9 mouse cellular contexts compared by ENCODE assay signal in genomic region chr11:121740906-121741305, GRCm38 (mm10). TPM values are rescaled to one million over a fixed set of nuclear protein-coding genes. Genes with fewer than 3 reads are reported as not detected.
A peak's percentile ranks its signal among the peaks of the same experiment; 100 is the strongest.
DNase-seq lines count a peak whose midpoint lies in the region; ATAC-seq and TF ChIP-seq lines count a peak whose summit lies in the region.
"Had no signal": no experiment of that assay in that cellular context is flagged by ENCODE, and none has a peak within 500 bp of the region (broad histone marks: within the 10 kb centered on the region; RNA-seq: fewer than 3 reads in every experiment).

No protein-coding gene starts in this region.

- peak; percentile 40 for ATAC-seq in intestine, embryonic 14.5 days (replicated peaks; ENCODE audit: low FRiP score, low TSS enrichment, low read depth)
- no peak for ATAC-seq in hindbrain, embryonic 11.5 days (ENCODE audit: low FRiP score)

- no peaks in the 10 kb centered on the region for H3K36me3 ChIP-seq in intestine, embryonic 14.5 days (ENCODE audit: control insufficient read depth, insufficient read depth, low read length)
- H3K36me3 ChIP-seq in hindbrain, embryonic 11.5 days (ENCODE audit: control insufficient read depth, insufficient read depth, low read length): no peaks in the 10 kb centered on the region

- WGBS in intestine, embryonic 14.5 days: 29% methylated on average over 1 of the region's 1 CpGs
- WGBS in hindbrain, embryonic 11.5 days: 77% methylated on average over 1 of the region's 1 CpGs

- H3K4me1 ChIP-seq in intestine, embryonic 14.5 days (replicated peaks; ENCODE audit: control insufficient read depth, insufficient read depth, low read length): peaks cover 6% of the 10 kb centered on the region; the same call in 1 of the 2 replicates
- H3K4me1 ChIP-seq in hindbrain, embryonic 11.5 days (replicated peaks; ENCODE audit: control insufficient read depth, insufficient read depth, low read length): no peaks in the 10 kb centered on the region

- no peak overlapping the region for H3K4me3 ChIP-seq in gastrocnemius, adult 2 months
- H3K4me3 ChIP-seq in intestine, embryonic 14.5 days (ENCODE audit: low read depth, low read length): no peak overlapping the region
- H3K4me3 ChIP-seq in hindbrain, embryonic 11.5 days (ENCODE audit: low read depth, low read length): no peak overlapping the region

- no peak overlapping the region for H3K9ac ChIP-seq in intestine, embryonic 14.5 days (ENCODE audit: low read length)
- H3K9ac ChIP-seq in hindbrain, embryonic 11.5 days (ENCODE audit: low read depth, low read length): no peak overlapping the region

- no peaks in the 10 kb centered on the region for H3K27me3 ChIP-seq in intestine, embryonic 14.5 days (replicated peaks; ENCODE audit: control insufficient read depth, insufficient read depth, low read length)
- no peaks in the 10 kb centered on the region for H3K27me3 ChIP-seq in hindbrain, embryonic 11.5 days (ENCODE audit: control insufficient read depth, insufficient read depth, low read length)

- DNase-seq in gastrocnemius, adult 2 months: no peak
- DNase-seq in gastrocnemius, postnatal 36 days: no peak
- DNase-seq in 416B (ENCODE audit: low read depth): peak; percentile 65
- DNase-seq in intestine, embryonic 14.5 days (ENCODE audit: low spot score): no peak
- peak; percentile 61 for DNase-seq in lung, postnatal 10 days
- DNase-seq in left cerebral cortex, adult 9 months (ENCODE audit: low spot score in 2 of 2): no peak
- no peak for DNase-seq in cerebellum, postnatal 36 days
- no peak for DNase-seq in hindbrain, embryonic 11.5 days (ENCODE audit: low spot score)
- DNase-seq: right cerebral cortex, postnatal 14 days had no signal

- TF ChIP-seq CTCF in gastrocnemius, adult 2 months (IDR thresholded peaks at IDR 0.05): no peak

- peak overlapping the region; percentile 63 for H3K27ac ChIP-seq in gastrocnemius, adult 2 months
- H3K27ac ChIP-seq in intestine, embryonic 14.5 days (ENCODE audit: low read depth): no peak overlapping the region
- no peak overlapping the region for H3K27ac ChIP-seq in hindbrain, embryonic 11.5 days (ENCODE audit: low read depth, low read length)

- no peaks in the 10 kb centered on the region for H3K9me3 ChIP-seq in intestine, embryonic 14.5 days (ENCODE audit: control insufficient read depth, low read length)
- H3K9me3 ChIP-seq in hindbrain, embryonic 11.5 days (ENCODE audit: control insufficient read depth, low read length): no peaks in the 10 kb centered on the region

- intact Hi-C loops in gastrocnemius, adult 2 months (cut with DNase I): no loop called here
- intact Hi-C loops in gastrocnemius, postnatal 36 days (cut with DNase I): loop anchor here (5.0 kb wide), 1 partner anchor 89 kb away; no protein-coding TSS in a partner anchor

- H3K4me2 ChIP-seq in intestine, embryonic 14.5 days (ENCODE audit: low read length): no peak overlapping the region
- H3K4me2 ChIP-seq in hindbrain, embryonic 11.5 days (replicated peaks; ENCODE audit: low read depth, low read length): no peak overlapping the region

RNA-seq across cellular contexts. Expression of gene Metrnl, which starts 39.6 kb away (rescaled TPM):
- total RNA-seq in gastrocnemius, adult 2 months (2021): 10 to 100 TPM in 1 of 2 experiments, 1 to 10 TPM in 1; 7.8 to 13.7 TPM
- 10 to 100 TPM in 1 of 2 experiments, 1 to 10 TPM in 1; 7.2 to 12.0 TPM for total RNA-seq in gastrocnemius, postnatal 36 days (2021)
- polyA plus RNA-seq in intestine, embryonic 14.5 days (2014; fragmentation: Nextera tagmentation; extraction: Ambion mirVana): 24.7 and 29.4 TPM in 2 replicates
- 18.0 and 27.7 TPM in 2 replicates for polyA plus RNA-seq in hindbrain, embryonic 11.5 days (2014; fragmentation: Nextera tagmentation; extraction: Ambion mirVana)

Comparison
In these comparisons a context has a peak if more than half of its experiments do, and no peak if none do; other contexts are left out.
1. DNase-seq: peak in 416B (single experiment) and lung, postnatal 10 days (single experiment); none in gastrocnemius, adult 2 months (single experiment), gastrocnemius, postnatal 36 days (0 of 2), intestine, embryonic 14.5 days (single experiment), left cerebral cortex, adult 9 months (0 of 2), cerebellum, postnatal 36 days (0 of 2) and hindbrain, embryonic 11.5 days (single experiment).